Mouse (Mus musculus): ENCODE results near the gene Bdnf. TPM values are rescaled to one million over a fixed set of nuclear protein-coding genes. Genes with fewer than 3 reads are reported as not detected.

Gene Bdnf
- polyA plus RNA-seq (2012; rRNA removed) = 1.1 and 2.2 TPM in 2 replicates

DNA sequence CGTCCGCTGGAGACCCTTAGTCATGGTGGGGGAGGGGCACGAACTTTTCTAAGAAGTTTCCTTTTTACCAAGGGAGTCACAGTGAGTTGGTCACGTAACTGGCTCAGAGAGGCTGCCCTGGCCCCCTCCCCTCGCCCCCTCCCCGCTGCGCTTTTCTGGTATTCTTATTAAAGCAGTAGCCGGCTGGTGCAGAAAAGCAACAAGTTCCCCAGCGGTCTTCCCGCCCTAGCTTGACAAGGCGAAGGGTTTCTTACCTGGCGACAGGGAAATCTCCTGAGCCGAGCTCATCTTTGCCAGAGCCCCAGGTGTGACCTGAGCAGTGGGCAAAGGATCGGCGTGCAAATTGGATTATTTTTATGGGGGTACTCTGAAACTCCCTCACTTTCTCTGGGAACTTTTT, at the start of gene Bdnf:
Gene Bdnf, plus strand, starts transcription at position 169 of the 400 bp plus-strand sequence.

Other genes starting within 250 kb of the Bdnf start
- 39.9 and 48.5 TPM in 2 replicates for gene Lin7c, start 216.2 kb downstream of the Bdnf start, polyA plus RNA-seq (2012; rRNA removed)
- 16.7 and 27.3 TPM in 2 replicates for gene Lgr4, start 242.9 kb downstream of the Bdnf start, polyA plus RNA-seq (2012; rRNA removed)

All from central nervous system, embryonic 11.5 days (tissue).